Mouse (Mus musculus) liver, embryonic 14.5 days (tissue): ENCODE results near the gene Fh1. TPM values are rescaled to one million over a fixed set of nuclear protein-coding genes. Genes with fewer than 3 reads are reported as not detected.

Experiments
- ATAC-seq: fragments of 200-750 bp; cut with Nextera tagmentation; 2 replicates; pipeline ENCODE4 v1.8.0; 2017; ENCODE audit warnings: moderate number of reproducible peaks, mild to moderate bottlenecking, moderate library complexity; ENCODE audit not compliant: insufficient read depth
- DNase-seq, 3 experiments: peaks; one replicate each; pipeline ENCODE4 v3.0.0-alpha.2; 2012 to 2013; ENCODE audit warnings: low read depth in 3 of 3, low spot score in 3 of 3
- H3K27ac ChIP-seq: fragments of 300-500 bp; sonication (generic); 2 replicates; pipeline ENCODE4 v1.5.1; 2014; ENCODE audit warnings: moderate library complexity, mild to moderate bottlenecking, control low read depth, inconsistent platforms
- H3K27me3 ChIP-seq: fragments of 300-500 bp; sonication (generic); 2 replicates; pipeline ENCODE4 v1.6.1; 2014; ENCODE audit warnings: mild to moderate bottlenecking, low read length, moderate library complexity; ENCODE audit not compliant: control insufficient read depth, insufficient read depth
- H3K36me3 ChIP-seq: fragments of 300-500 bp; sonication (generic); replicated peaks from 2 replicates; pipeline ENCODE4 v1.6.1; 2014; ENCODE audit warnings: low read depth; ENCODE audit not compliant: control insufficient read depth, insufficient read depth
- H3K4me1 ChIP-seq, 2 experiments: fragments of 200-500 bp in 1 of 2; fragments of 300-500 bp in 1 of 2; sonication (generic) in 1 of 2; replicated peaks; 2 replicates each; pipeline ENCODE4 v1.6.1; 2012 to 2014; ENCODE audit warnings: antibody characterized with exemption in 1 of 2, inconsistent platforms in 1 of 2, low read length in 1 of 2; ENCODE audit not compliant: control insufficient read depth in 2 of 2, insufficient read depth in 2 of 2
- H3K4me2 ChIP-seq: fragments of 300-500 bp; sonication (generic); 2 replicates; pipeline ENCODE4 v1.6.1; 2014; ENCODE audit warnings: low read depth, mild to moderate bottlenecking, control low read depth, moderate library complexity
- H3K4me3 ChIP-seq, 2 experiments: fragments of 200-500 bp in 1 of 2; fragments of 300-500 bp in 1 of 2; sonication (generic) in 1 of 2; 2 replicates each; pipeline ENCODE4 v1.5.1; 2012 to 2014; ENCODE audit warnings: low read depth in 2 of 2, low read length in 2 of 2, mild to moderate bottlenecking in 2 of 2, control low read depth in 1 of 2, inconsistent platforms in 1 of 2, moderate library complexity in 1 of 2; ENCODE audit not compliant: insufficient read depth in 1 of 2
- H3K9ac ChIP-seq: fragments of 300-500 bp; sonication (generic); replicated peaks from 2 replicates; pipeline ENCODE4 v1.6.1; 2014; ENCODE audit warnings: mild to moderate bottlenecking, control low read depth, moderate library complexity
- H3K9me3 ChIP-seq: fragments of 300-500 bp; sonication (generic); 2 replicates; pipeline ENCODE4 v1.6.1; 2016; ENCODE audit warnings: low read length, mixed read lengths; ENCODE audit not compliant: control insufficient read depth
- CTCF ChIP-seq: IDR thresholded peaks from 2 replicates; pipeline ENCODE4 v1.5.1; 2016; ENCODE audit warnings: antibody characterized with exemption, low read depth, control low read depth
- EP300 ChIP-seq: IDR thresholded peaks from 2 replicates; pipeline ENCODE4 v1.6.1; 2016; ENCODE audit warnings: antibody characterized with exemption, low read depth
- WGBS: fragments of 180-500 bp; shearing (Covaris S2); extraction: QIAGEN DNeasy Blood & Tissue Kit; methylation state at CpG from one replicate; pipeline ENCODE4 v1.1.7; 2014; ENCODE audit not compliant: insufficient replicate concordance; 5-methylcytosine and 5-hydroxymethylcytosine counted together
- polyA plus RNA-seq, 2 experiments: library from polyadenylated mRNA; depleted of rRNA in 1 of 2; stranded (reverse) in 1 of 2; unstranded in 1 of 2; fragments of >200 nt; fragmentation: Nextera tagmentation in 1 of 2; extraction: Ambion mirVana in 1 of 2; gene quantifications; 2 replicates each; pipeline versions ENCODE4 v1.2.1 to v1.2.3; 2012 to 2014

Gene Fh1
- polyA plus RNA-seq, 2 experiments, result 56.1 to 96.6 TPM

- H3K4me1 ChIP-seq, result no peaks in the 10 kb centered on the region
- H3K4me3 ChIP-seq, result no peak overlapping the region
- ATAC-seq (no peak), DNase-seq (no peak)
- 48% methylated on average over 2 of the region's 2 CpGs for WGBS
- TF ChIP-seq EP300 (no peak), CTCF (no peak)
- no peak overlapping the region for H3K27ac ChIP-seq
- H3K9ac ChIP-seq, result no peak overlapping the region
- H3K4me2 ChIP-seq, result no peak overlapping the region
- no peaks in the 10 kb centered on the region for H3K36me3 ChIP-seq
- no peaks in the 10 kb centered on the region for H3K9me3 ChIP-seq
- H3K27me3 ChIP-seq, result no peaks in the 10 kb centered on the region
Observed at GRCm38 (mm10) chr1:175574129-175574528, 51.3 kb downstream of the Fh1 start.

DNA sequence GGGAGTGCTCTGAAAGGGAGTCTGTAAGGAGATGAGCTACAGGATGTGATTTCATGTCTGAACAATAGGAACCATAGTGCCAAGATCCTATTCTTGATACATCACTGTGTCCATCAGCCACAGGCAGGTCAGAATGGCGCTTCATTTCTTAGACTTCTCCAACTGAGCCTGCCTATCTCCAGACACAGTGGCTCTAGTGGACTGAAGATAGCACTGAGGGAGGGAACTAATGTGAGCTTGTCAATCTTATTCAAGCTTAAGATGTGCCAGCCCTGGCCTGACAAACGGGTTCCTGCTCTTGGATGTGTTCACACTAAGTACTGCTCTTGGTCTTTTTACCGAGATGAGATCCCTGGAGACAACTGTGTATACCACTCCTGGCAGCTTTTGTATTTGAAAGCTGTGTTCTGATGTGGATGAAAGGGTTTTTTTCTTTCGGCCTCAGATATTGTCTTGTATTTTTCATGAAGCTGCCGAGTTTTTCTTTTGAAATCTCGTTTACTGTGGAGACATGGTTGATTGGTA, 59.8 kb downstream of the Fh1 start:
- Histone ChIP-seq H3K9me3 (no peaks in the 10 kb centered on the region), H3K27me3 (no peaks in the 10 kb centered on the region), H3K36me3 (no peaks in the 10 kb centered on the region), H3K4me3 (no peak overlapping the region), H3K9ac (no peak overlapping the region), H3K4me2 (no peak overlapping the region), H3K27ac (no peak overlapping the region), H3K4me1 (no peaks in the 10 kb centered on the region)
- TF ChIP-seq CTCF (no peak), EP300 (no peak)
- DNase-seq, result no peak
- 54% methylated on average over 6 of the region's 6 CpGs for WGBS
- no peak for ATAC-seq

DNA sequence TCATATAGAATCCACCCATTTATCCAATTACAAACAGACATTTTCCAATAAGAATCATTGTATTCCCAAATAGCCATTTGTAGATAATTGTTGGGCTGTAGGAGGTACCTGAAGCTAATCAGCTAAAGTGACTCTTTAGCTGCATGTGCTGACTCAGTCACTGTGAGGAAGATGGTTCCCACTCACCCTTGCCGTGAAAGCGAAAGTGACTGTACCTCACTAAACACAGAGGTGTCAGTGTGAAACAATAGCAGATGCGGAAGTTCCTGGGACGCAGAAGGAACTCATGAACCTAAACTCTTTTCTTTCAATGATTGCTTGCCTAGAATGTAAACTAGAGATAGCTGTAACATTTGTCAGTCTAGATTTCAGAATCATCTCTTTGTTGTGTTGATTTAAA, 61.1 kb downstream of the Fh1 start:
- ATAC-seq (no peak), DNase-seq (no peak)
- TF ChIP-seq EP300 (no peak), CTCF (no peak)
- Histone ChIP-seq H3K9ac (no peak overlapping the region), H3K4me2 (no peak overlapping the region), H3K36me3 (no peaks in the 10 kb centered on the region), H3K27ac (no peak overlapping the region), H3K27me3 (no peaks in the 10 kb centered on the region), H3K4me1 (no peaks in the 10 kb centered on the region), H3K4me3 (no peak overlapping the region), H3K9me3 (no peaks in the 10 kb centered on the region)
- WGBS, result 60% methylated on average over 4 of the region's 4 CpGs

DNA sequence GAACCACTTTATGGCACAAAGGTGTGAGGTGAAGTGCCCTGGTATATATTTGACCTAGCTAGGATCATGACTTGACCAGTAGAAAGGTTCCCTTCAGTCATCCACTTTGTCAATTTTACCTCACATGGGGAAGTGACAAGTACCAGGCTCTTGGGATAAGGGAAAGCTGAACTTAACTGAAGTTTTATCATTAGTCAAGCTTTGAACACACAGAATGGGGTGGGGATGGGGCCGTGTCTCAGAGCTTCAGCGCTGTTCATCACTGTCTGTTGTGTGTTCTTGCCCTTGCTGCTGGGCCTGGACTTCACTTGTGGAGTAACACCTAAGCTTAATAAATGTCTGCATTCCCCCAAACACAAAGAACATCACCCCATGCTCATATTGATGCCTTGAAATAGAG, 63.1 kb downstream of the Fh1 start:
- Histone ChIP-seq H3K9ac (no peak overlapping the region), H3K36me3 (no peaks in the 10 kb centered on the region), H3K4me3 (no peak overlapping the region), H3K9me3 (no peaks in the 10 kb centered on the region), H3K27ac (no peak overlapping the region), H3K4me2 (no peak overlapping the region), H3K4me1 (no peaks in the 10 kb centered on the region), H3K27me3 (no peaks in the 10 kb centered on the region)
- no peak for TF ChIP-seq EP300
- no peak for TF ChIP-seq CTCF
- WGBS, result 72% methylated on average over 2 of the region's 2 CpGs
- ATAC-seq (no peak), DNase-seq (no peak)

DNA sequence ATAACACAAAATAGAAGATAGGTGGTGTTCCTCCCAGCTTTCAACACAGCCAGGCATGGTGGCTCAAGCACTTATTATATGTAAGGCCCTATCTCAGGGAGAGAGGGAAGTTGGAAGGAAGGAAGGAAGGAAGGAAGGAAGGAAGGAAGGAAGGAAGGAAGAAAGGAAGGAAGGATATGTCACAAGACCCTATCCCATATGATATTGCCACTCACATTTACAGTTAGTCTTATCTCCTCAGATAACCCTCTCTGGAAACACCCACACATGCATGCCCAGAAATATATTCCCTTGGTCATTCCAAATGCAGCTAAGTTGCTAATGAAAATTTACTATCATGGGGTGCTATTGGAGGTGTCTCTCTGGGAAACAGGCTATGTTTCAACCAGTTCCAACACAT, 63.6 kb downstream of the Fh1 start:
- H3K4me1 ChIP-seq, result no peaks in the 10 kb centered on the region
- no peak overlapping the region for H3K9ac ChIP-seq

More for the DNA sequence above, 63.6 kb downstream of the Fh1 start:
- TF ChIP-seq CTCF (no peak), EP300 (no peak)
- Histone ChIP-seq H3K4me3 (no peak overlapping the region), H3K4me2 (no peak overlapping the region), H3K27me3 (no peaks in the 10 kb centered on the region), H3K27ac (no peak overlapping the region), H3K36me3 (no peaks in the 10 kb centered on the region), H3K9me3 (no peaks in the 10 kb centered on the region)
- ATAC-seq (no peak), DNase-seq (no peak)
